Mouse (Mus musculus) limb, embryonic 12.5 days (tissue): ENCODE results near the gene Svep1. TPM values are rescaled to one million over a fixed set of nuclear protein-coding genes. Genes with fewer than 3 reads are reported as not detected.

Experiments
- polyA plus RNA-seq: library from polyadenylated mRNA; unstranded; fragments of >200 nt; fragmentation: Nextera tagmentation; extraction: Ambion mirVana; gene quantifications from 2 replicates; pipeline ENCODE4 v1.2.1, GENCODE M21; 2016

Gene Svep1
- polyA plus RNA-seq, 1 experiment from 2014 or later: 3.9 TPM

Other genes with a start within 250 kb of the Svep1 start
- gene Txndc8, start 197.7 kb downstream of the Svep1 start, polyA plus RNA-seq: not detected in 2 replicates
- 4.2 and 5.9 TPM in 2 replicates for gene Musk, start 79.1 kb upstream of the Svep1 start, polyA plus RNA-seq